Mouse (Mus musculus): Measurements from ENCODE around the gene Cers6. TPM values are rescaled to one million over a fixed set of nuclear protein-coding genes. Genes with fewer than 3 reads are reported as not detected.

Cers6 gene
- polyA plus RNA-seq, 1 experiment from 2014 or later: 28.8 TPM

- Histone ChIP-seq H3K27ac (no peak overlapping the region), H3K36me3 (no peaks in the 10 kb centered on the region), H3K4me3 (no peak overlapping the region), H3K4me1 (peaks cover 5% of the 10 kb centered on the region; the same call in 1 of the 2 replicates), H3K9me3 (no peaks in the 10 kb centered on the region), H3K27me3 (ENCODE audit: insufficient read depth, poor library complexity, severe bottlenecking) (no peaks in the 10 kb centered on the region)
- no peak for DNase-seq (ENCODE audit: low spot score)
- 89% methylated on average over 6 of the region's 6 CpGs for WGBS
These were observed 127.9 kb downstream of the Cers6 start for GRCm38 (mm10) chr2:68989117-68989516.

- no peak overlapping the region for H3K27ac ChIP-seq
- WGBS: 70% methylated on average over 5 of the region's 5 CpGs
- no peak overlapping the region for H3K4me3 ChIP-seq
- peaks cover 2% of the 10 kb centered on the region; the same call in 1 of the 2 replicates for H3K4me1 ChIP-seq
- H3K27me3 ChIP-seq (ENCODE audit: insufficient read depth, poor library complexity, severe bottlenecking): no peaks in the 10 kb centered on the region
- H3K36me3 ChIP-seq: no peaks in the 10 kb centered on the region
- H3K9me3 ChIP-seq: no peaks in the 10 kb centered on the region
- DNase-seq (ENCODE audit: low spot score): no peak
These were observed 131.4 kb downstream of the Cers6 start for GRCm38 (mm10) chr2:68992629-68993028.

- Histone ChIP-seq H3K27me3 (ENCODE audit: insufficient read depth, poor library complexity, severe bottlenecking) (no peaks in the 10 kb centered on the region), H3K36me3 (no peaks in the 10 kb centered on the region), H3K9me3 (no peaks in the 10 kb centered on the region), H3K27ac (no peak overlapping the region), H3K4me1 (peaks cover 2% of the 10 kb centered on the region; the same call in 1 of the 2 replicates), H3K4me3 (no peak overlapping the region)
- no peak for DNase-seq (ENCODE audit: low spot score)
These were observed 133.2 kb downstream of the Cers6 start for GRCm38 (mm10) chr2:68994441-68994840.

- H3K27ac ChIP-seq: no peak overlapping the region
- H3K36me3 ChIP-seq: no peaks in the 10 kb centered on the region
- DNase-seq (ENCODE audit: low spot score): no peak
- H3K9me3 ChIP-seq: no peaks in the 10 kb centered on the region
- H3K4me1 ChIP-seq: peaks cover 2% of the 10 kb centered on the region; the same call in 1 of the 2 replicates
- H3K4me3 ChIP-seq: no peak overlapping the region
- no peaks in the 10 kb centered on the region for H3K27me3 ChIP-seq (ENCODE audit: insufficient read depth, poor library complexity, severe bottlenecking)
These were observed 134.5 kb downstream of the Cers6 start for GRCm38 (mm10) chr2:68995723-68996122.

- Histone ChIP-seq H3K4me1 (peaks cover 2% of the 10 kb centered on the region; the same call in 1 of the 2 replicates), H3K36me3 (no peaks in the 10 kb centered on the region), H3K9me3 (no peaks in the 10 kb centered on the region), H3K27ac (no peak overlapping the region), H3K27me3 (ENCODE audit: insufficient read depth, poor library complexity, severe bottlenecking) (no peaks in the 10 kb centered on the region), H3K4me3 (no peak overlapping the region)
- 58% methylated on average over 1 of the region's 1 CpGs for WGBS
- no peak for DNase-seq (ENCODE audit: low spot score)
These were observed 135.0 kb downstream of the Cers6 start for GRCm38 (mm10) chr2:68996268-68996667.

- no peaks in the 10 kb centered on the region for H3K4me1 ChIP-seq
- no peak overlapping the region for H3K4me3 ChIP-seq
- 0 out of 2 replicates have a peak, but pooled peaks cover 7% of the 10 kb centered on the region for H3K36me3 ChIP-seq
- H3K9me3 ChIP-seq: no peaks in the 10 kb centered on the region
- DNase-seq (ENCODE audit: low spot score): no peak
- no peaks in the 10 kb centered on the region for H3K27me3 ChIP-seq (ENCODE audit: insufficient read depth, poor library complexity, severe bottlenecking)
- WGBS: 83% methylated on average over 5 of the region's 5 CpGs
- H3K27ac ChIP-seq: no peak overlapping the region
These were observed 142.8 kb downstream of the Cers6 start for GRCm38 (mm10) chr2:69004001-69004400.

- Histone ChIP-seq H3K4me1 (peaks cover 35% of the 10 kb centered on the region), H3K27me3 (ENCODE audit: insufficient read depth, poor library complexity, severe bottlenecking) (no peaks in the 10 kb centered on the region), H3K27ac (no peak overlapping the region), H3K9me3 (no peaks in the 10 kb centered on the region), H3K36me3 (no peaks in the 10 kb centered on the region), H3K4me3 (no peak overlapping the region)
- DNase-seq (ENCODE audit: low spot score): no peak
- WGBS: 88% methylated on average over 7 of the region's 7 CpGs
These were observed 150.2 kb downstream of the Cers6 start for GRCm38 (mm10) chr2:69011392-69011791.

GRCm38 (mm10) chr2:69011860-69012259 is 150.6 kb downstream of the Cers6 start:
- Histone ChIP-seq H3K27ac (no peak overlapping the region), H3K4me1 (peaks cover 35% of the 10 kb centered on the region), H3K27me3 (ENCODE audit: insufficient read depth, poor library complexity, severe bottlenecking) (no peaks in the 10 kb centered on the region), H3K9me3 (no peaks in the 10 kb centered on the region), H3K4me3 (no peak overlapping the region), H3K36me3 (no peaks in the 10 kb centered on the region)
- DNase-seq (ENCODE audit: low spot score): no peak
- WGBS: 78% methylated on average over 2 of the region's 2 CpGs

GRCm38 (mm10) chr2:69014241-69014640 is 153.0 kb downstream of the Cers6 start:
- no peaks in the 10 kb centered on the region for H3K9me3 ChIP-seq
- peaks cover 38% of the 10 kb centered on the region for H3K4me1 ChIP-seq
- whole genome bisulfite sequencing: 91% methylated on average over 9 of the region's 9 CpGs
- no peak for DNase-seq (ENCODE audit: low spot score)
- H3K36me3 ChIP-seq: no peaks in the 10 kb centered on the region
- no peaks in the 10 kb centered on the region for H3K27me3 ChIP-seq (ENCODE audit: insufficient read depth, poor library complexity, severe bottlenecking)
- no peak overlapping the region for H3K4me3 ChIP-seq
- H3K27ac ChIP-seq: no peak overlapping the region

- 81% methylated on average over 9 of the region's 9 CpGs for WGBS
- Histone ChIP-seq H3K27me3 (ENCODE audit: insufficient read depth, poor library complexity, severe bottlenecking) (no peaks in the 10 kb centered on the region), H3K4me3 (no peak overlapping the region), H3K4me1 (peaks cover 38% of the 10 kb centered on the region), H3K36me3 (no peaks in the 10 kb centered on the region), H3K9me3 (no peaks in the 10 kb centered on the region), H3K27ac (no peak overlapping the region)
- DNase-seq (ENCODE audit: low spot score): no peak
These were observed 154.0 kb downstream of the Cers6 start for GRCm38 (mm10) chr2:69015172-69015724.

GRCm38 (mm10) chr2:69015822-69016221 is 154.6 kb downstream of the Cers6 start:
- H3K27me3 ChIP-seq (ENCODE audit: insufficient read depth, poor library complexity, severe bottlenecking): no peaks in the 10 kb centered on the region
- H3K27ac ChIP-seq: no peak overlapping the region
- peaks cover 40% of the 10 kb centered on the region for H3K4me1 ChIP-seq
- no peak for DNase-seq (ENCODE audit: low spot score)
- 40% methylated on average over 5 of the region's 5 CpGs for WGBS
- H3K9me3 ChIP-seq: no peaks in the 10 kb centered on the region
- no peak overlapping the region for H3K4me3 ChIP-seq
- H3K36me3 ChIP-seq: no peaks in the 10 kb centered on the region

- no peaks in the 10 kb centered on the region for H3K27me3 ChIP-seq (ENCODE audit: insufficient read depth, poor library complexity, severe bottlenecking)
- no peak overlapping the region for H3K27ac ChIP-seq
- H3K36me3 ChIP-seq: no peaks in the 10 kb centered on the region
- H3K4me3 ChIP-seq: no peak overlapping the region
- no peak for DNase-seq (ENCODE audit: low spot score)
- H3K4me1 ChIP-seq: peaks cover 23% of the 10 kb centered on the region
- 91% methylated on average over 13 of the region's 13 CpGs for WGBS
- H3K9me3 ChIP-seq: no peaks in the 10 kb centered on the region
These were observed 157.9 kb downstream of the Cers6 start for GRCm38 (mm10) chr2:69019026-69019565.

- Histone ChIP-seq H3K9me3 (no peaks in the 10 kb centered on the region), H3K27me3 (ENCODE audit: insufficient read depth, poor library complexity, severe bottlenecking) (no peaks in the 10 kb centered on the region), H3K36me3 (no peaks in the 10 kb centered on the region), H3K4me3 (no peak overlapping the region), H3K4me1 (peaks cover 22% of the 10 kb centered on the region), H3K27ac (no peak overlapping the region)
- WGBS: 77% methylated on average over 6 of the region's 6 CpGs
- DNase-seq (ENCODE audit: low spot score): no peak
These were observed 158.7 kb downstream of the Cers6 start for GRCm38 (mm10) chr2:69019821-69020489.
